Mouse (Mus musculus) lung, adult 2 months (tissue): ENCODE measurements around the gene Trim28.

Source experiments
- CTCF ChIP-seq: fragments of 200-500 bp; IDR thresholded peaks from 2 replicates; pipeline ENCODE4 v1.5.1; 2011; ENCODE audit warnings: mild to moderate bottlenecking, low read length, control low read depth; ENCODE audit not compliant: insufficient read depth
- POLR2A ChIP-seq: fragments of 200-500 bp; IDR thresholded peaks from 2 replicates; pipeline ENCODE4 v1.6.1; 2011; ENCODE audit warnings: low read depth, mild to moderate bottlenecking, control low read depth, low read length, borderline replicate concordance; ENCODE audit errors: extremely low read depth

DNA sequence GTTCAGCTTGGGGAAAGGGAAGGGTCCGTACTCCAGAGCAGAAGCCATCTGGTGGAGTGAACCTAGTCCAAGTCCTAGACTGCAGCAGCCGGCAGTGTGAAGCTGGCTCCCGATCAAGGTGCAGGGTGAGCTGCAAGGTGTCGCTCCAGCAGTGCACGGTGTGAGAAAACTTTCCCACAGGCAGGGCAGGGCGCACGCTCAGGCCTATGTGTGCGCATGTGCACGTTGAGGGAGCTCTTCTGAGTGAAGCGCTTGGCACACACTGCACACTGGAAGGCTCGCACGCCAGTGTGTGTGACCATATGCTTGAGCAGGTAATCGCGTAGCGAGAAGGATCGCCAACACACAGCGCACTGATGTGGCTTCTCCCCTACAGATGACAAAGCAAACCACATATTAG lies 7.1 kb downstream of the Trim28 start:
- TF ChIP-seq CTCF (no peak), POLR2A (no peak)
